Mouse (Mus musculus) thymus, postnatal 4 days (tissue): ENCODE data around the gene Syn3.
A peak's percentile ranks its signal among the peaks of the same experiment; 100 is the strongest.
"Not testable (repeated sequence)": the region's sequence is repeated elsewhere in the genome, so short reads cannot be mapped to it uniquely, and the experiment has no call there.

ENCODE experiments used
- DNase-seq: peaks from one replicate; pipeline ENCODE4 v3.0.0; 2021

Gene Syn3

GRCm38 (mm10) chr10:86468612-86469546, 29.8 kb downstream of the Syn3 start:
- no peak for DNase-seq

GRCm38 (mm10) chr10:86463538-86464199, 35.0 kb downstream of the Syn3 start:
- DNase-seq = peak; percentile 79

GRCm38 (mm10) chr10:86459643-86460042, 39.1 kb downstream of the Syn3 start:
- DNase-seq = no peak

- no peak for DNase-seq
These were observed 41.0 kb downstream of the Syn3 start for GRCm38 (mm10) chr10:86457665-86458209.

- no peak for DNase-seq
These were observed 41.5 kb downstream of the Syn3 start for GRCm38 (mm10) chr10:86457195-86457594.

- DNase-seq = no peak
These were observed 43.2 kb downstream of the Syn3 start for GRCm38 (mm10) chr10:86455296-86456055.

- no peak for DNase-seq
These were observed 46.2 kb downstream of the Syn3 start for GRCm38 (mm10) chr10:86452326-86452995.

GRCm38 (mm10) chr10:86451294-86451693, 47.4 kb downstream of the Syn3 start:
- DNase-seq = no peak

GRCm38 (mm10) chr10:86446649-86447048, 52.0 kb downstream of the Syn3 start:
- DNase-seq = no peak

GRCm38 (mm10) chr10:86445207-86445606, 53.5 kb downstream of the Syn3 start:
- DNase-seq = no peak

GRCm38 (mm10) chr10:86444665-86445064, 54.0 kb downstream of the Syn3 start:
- DNase-seq = no peak

- DNase-seq = no peak
These were observed 56.9 kb downstream of the Syn3 start for GRCm38 (mm10) chr10:86441765-86442164.

GRCm38 (mm10) chr10:86439640-86440039, 59.1 kb downstream of the Syn3 start:
- DNase-seq = no peak

GRCm38 (mm10) chr10:86437294-86437693, 61.4 kb downstream of the Syn3 start:
- DNase-seq = no peak

- not testable (repeated sequence) for DNase-seq
These were observed 63.7 kb downstream of the Syn3 start for GRCm38 (mm10) chr10:86435006-86435405.

- no peak for DNase-seq
These were observed 69.0 kb downstream of the Syn3 start for GRCm38 (mm10) chr10:86429651-86430050.

GRCm38 (mm10) chr10:86427956-86428355, 70.7 kb downstream of the Syn3 start:
- no peak for DNase-seq

- no peak for DNase-seq
These were observed 72.8 kb downstream of the Syn3 start for GRCm38 (mm10) chr10:86425690-86426530.

- no peak for DNase-seq
These were observed 76.8 kb downstream of the Syn3 start for GRCm38 (mm10) chr10:86421731-86422370.

- no peak for DNase-seq
These were observed 79.8 kb downstream of the Syn3 start for GRCm38 (mm10) chr10:86418931-86419330.

- no peak for DNase-seq
These were observed 80.4 kb downstream of the Syn3 start for GRCm38 (mm10) chr10:86418345-86418744.
